Mouse (Mus musculus) megakaryocyte progenitor cell, adult 5-6 weeks (primary cell): ENCODE data around the gene Ttl. TPM values are rescaled to one million over a fixed set of nuclear protein-coding genes. Genes with fewer than 3 reads are reported as not detected.

Experiments used
- total RNA-seq, 2 experiments: library from RNA; stranded (forward) in 1 of 2; stranded (reverse) in 1 of 2; fragments of 157-497, 149-512 nt in 1 of 2; fragments of 200-1000 nt in 1 of 2; gene quantifications; 2 replicates each; pipeline versions ENCODE4 v1.2.3 to v1.2.4; 2015 to 2017

Gene Ttl
- total RNA-seq, 2 experiments from 2014 or later, result 2.7 to 4.9 TPM

Other genes with a start within 250 kb of the Ttl start
- 10.1 and 10.4 TPM in 2 replicates for gene Tmem87b, start 247.8 kb upstream of the Ttl start, total RNA-seq (2015)
- gene Tmem87b, start 247.8 kb upstream of the Ttl start, total RNA-seq (2017), result 19.4 and 24.2 TPM in 2 replicates
- not detected in 2 replicates for gene Fbln7, start 203.0 kb upstream of the Ttl start, total RNA-seq (2015)
- not detected in 2 replicates for gene Fbln7, start 203.0 kb upstream of the Ttl start, total RNA-seq (2017)
- 9.8 and 14.2 TPM in 2 replicates for gene Zc3h8, start 121.9 kb upstream of the Ttl start, total RNA-seq (2015)
- gene Zc3h8, start 121.9 kb upstream of the Ttl start, total RNA-seq (2017), result 10.1 and 13.7 TPM in 2 replicates
- 3.4 and 4.2 TPM in 2 replicates for gene Zc3h6, start 98.5 kb upstream of the Ttl start, total RNA-seq (2015)
- 1.2 and 3.4 TPM in 2 replicates for gene Zc3h6, start 98.5 kb upstream of the Ttl start, total RNA-seq (2017)
- gene Gm10762, start 98.2 kb upstream of the Ttl start, total RNA-seq (2015), result 8.0 and 9.8 TPM in 2 replicates
- gene Gm10762, start 98.2 kb upstream of the Ttl start, total RNA-seq (2017), result 5.0 and 5.5 TPM in 2 replicates
- gene Vinac1, start 17.8 kb upstream of the Ttl start, total RNA-seq (2015), result not detected in 2 replicates
- gene Vinac1, start 17.8 kb upstream of the Ttl start, total RNA-seq (2017), result not detected in 2 replicates
- gene Polr1b, start 35.1 kb downstream of the Ttl start, total RNA-seq (2015), result 19.9 and 24.2 TPM in 2 replicates
- gene Polr1b, start 35.1 kb downstream of the Ttl start, total RNA-seq (2017), result 40.6 and 42.3 TPM in 2 replicates
- gene Chchd5, start 63.8 kb downstream of the Ttl start, total RNA-seq (2015), result 15.7 and 19.4 TPM in 2 replicates
- gene Chchd5, start 63.8 kb downstream of the Ttl start, total RNA-seq (2017), result 16.8 and 17.8 TPM in 2 replicates
- 28.0 and 33.5 TPM in 2 replicates for gene Slc20a1, start 132.8 kb downstream of the Ttl start, total RNA-seq (2015)
- 69.5 and 92.2 TPM in 2 replicates for gene Slc20a1, start 132.8 kb downstream of the Ttl start, total RNA-seq (2017)
- 89.0 and 91.6 TPM in 2 replicates for gene Ckap2l, start 231.3 kb downstream of the Ttl start, total RNA-seq (2015)
- gene Ckap2l, start 231.3 kb downstream of the Ttl start, total RNA-seq (2017), result 58.9 and 59.7 TPM in 2 replicates
- gene Il1a, start 244.0 kb downstream of the Ttl start, total RNA-seq (2015), result not detected in 2 replicates
- not detected in 2 replicates for gene Il1a, start 244.0 kb downstream of the Ttl start, total RNA-seq (2017)